Mouse (Mus musculus) 416B (cell line): ENCODE measurements around the gene Map2k4.
A peak's percentile ranks its signal among the peaks of the same experiment; 100 is the strongest.

Experiments used
- DNase-seq: peaks from one replicate; pipeline ENCODE4 v3.0.0; 2011; ENCODE audit warnings: low read depth

Map2k4 gene

DNA sequence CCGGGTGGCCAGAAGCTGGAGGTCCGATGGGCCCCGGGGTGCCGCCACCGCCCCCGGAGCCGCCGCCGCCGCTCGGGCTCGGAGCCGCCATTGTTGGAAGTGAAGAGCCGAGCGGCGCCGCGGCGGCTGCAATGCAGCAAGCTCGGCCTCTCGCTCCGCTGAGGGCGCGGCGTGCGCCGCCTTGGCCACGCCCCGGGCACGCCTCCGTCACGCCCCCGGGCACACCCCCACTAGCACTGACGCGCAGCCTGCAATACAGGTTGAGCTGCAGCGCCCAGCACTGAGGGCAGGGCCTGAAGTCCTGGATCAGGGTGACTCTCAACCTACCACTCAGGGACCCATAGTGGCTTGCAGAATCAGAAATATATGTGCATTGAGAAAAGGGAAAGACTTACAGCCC lies at the start of gene Map2k4:
Map2k4 (minus strand) TSS at position 144 of the 400 bp plus-strand sequence.
- peak; percentile 91 for DNase-seq

DNA sequence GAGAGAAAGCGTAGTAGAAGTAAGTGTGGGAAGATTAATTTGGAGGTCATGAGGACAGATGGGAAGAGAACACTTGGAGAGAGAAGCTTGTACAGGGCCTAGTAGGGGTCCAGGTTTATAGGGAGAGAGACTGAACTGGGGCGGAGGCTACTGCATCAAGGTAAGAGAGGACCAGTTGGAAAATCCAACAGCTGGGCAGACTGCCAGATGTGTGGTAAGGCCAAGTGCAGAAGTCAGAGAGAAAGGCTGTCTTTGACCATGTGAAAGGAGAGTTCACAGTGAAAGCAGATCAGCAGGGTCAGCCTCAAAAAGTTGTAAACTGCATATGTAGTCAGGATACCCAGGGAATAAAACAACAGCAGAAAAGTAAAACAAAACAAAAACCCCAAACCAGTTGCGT lies 36.5 kb upstream of the Map2k4 start:
- DNase-seq: peak; percentile 17

DNA sequence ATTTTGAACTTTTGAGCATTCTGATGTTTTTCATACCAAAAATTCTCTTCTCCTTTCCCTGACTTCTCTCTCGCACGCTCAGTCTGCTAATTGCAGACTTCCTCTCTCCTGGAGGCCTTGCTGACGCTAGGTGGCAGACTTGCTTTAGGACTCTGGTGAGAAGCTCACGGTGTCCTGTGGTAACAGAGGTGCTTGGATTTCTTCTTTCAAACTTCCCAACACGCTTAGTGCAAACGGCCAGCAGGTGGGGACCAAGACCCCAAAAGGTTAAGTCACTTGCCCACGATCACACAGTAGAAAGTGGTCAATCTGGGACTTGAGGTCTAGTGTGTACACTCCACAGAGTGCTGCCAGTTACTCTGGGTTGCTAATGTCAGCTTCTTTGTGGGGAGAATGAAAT lies 32.8 kb upstream of the Map2k4 start:
- DNase-seq: peak; percentile 69

DNA sequence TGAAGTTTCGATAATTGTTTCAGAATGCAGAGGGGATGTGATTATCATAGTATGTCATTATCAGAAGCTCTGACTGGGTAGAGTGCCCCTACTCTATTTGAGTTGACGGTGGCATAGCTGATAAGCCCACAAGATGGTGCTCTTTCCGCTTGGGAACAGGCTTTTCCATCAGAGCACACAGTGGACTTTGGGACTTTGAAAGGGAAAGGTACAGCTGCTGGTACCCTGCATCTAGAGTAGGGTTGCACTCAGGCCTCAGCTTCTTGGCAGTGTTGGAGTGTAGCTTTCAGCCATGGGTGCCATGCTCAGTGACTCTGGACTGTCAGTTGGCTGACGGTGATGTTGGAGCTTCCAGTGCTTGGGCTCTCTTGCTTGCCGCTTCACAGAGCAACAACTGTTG lies 32.2 kb upstream of the Map2k4 start:
- DNase-seq: peak; percentile 10

DNA sequence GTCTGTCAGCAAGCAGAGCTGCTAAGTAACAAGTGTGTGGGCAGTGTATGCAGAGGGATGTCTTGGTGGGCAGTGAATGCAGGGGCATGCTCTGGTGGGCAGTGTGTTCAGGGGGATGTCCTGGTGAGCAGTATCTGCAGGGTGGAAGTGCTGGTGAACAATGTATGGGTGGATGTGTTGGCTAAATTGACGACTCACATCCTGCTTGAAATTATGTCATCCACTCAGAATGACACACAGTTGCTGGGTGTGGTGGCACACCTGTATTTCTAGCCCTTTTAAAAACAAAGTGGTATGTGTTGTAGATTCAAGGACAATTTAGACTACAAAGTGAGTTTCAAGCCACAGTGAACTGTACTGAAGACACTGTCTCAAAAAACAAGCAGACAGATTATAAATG lies 30.1 kb upstream of the Map2k4 start:
- DNase-seq: no peak

DNA sequence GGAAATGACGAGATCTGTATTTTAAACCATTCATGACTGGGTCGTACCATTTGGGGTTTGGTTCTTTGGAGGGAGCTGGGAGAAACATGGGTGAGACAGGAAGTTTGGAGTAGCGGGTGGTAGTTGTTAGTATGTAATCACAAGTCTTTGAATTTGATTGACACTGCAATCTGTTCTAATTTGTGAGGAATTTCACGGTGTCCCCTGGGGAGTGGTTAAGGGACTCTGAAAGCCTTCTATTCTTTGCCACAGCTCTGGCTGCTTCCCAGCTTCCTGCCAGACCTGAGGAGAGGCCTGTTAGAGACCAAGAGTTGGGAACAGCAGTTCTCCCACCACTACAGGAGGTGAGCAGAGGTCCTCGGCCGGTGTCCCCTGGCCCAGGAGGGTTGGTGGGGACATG lies 28.1 kb upstream of the Map2k4 start:
- no peak for DNase-seq

DNA sequence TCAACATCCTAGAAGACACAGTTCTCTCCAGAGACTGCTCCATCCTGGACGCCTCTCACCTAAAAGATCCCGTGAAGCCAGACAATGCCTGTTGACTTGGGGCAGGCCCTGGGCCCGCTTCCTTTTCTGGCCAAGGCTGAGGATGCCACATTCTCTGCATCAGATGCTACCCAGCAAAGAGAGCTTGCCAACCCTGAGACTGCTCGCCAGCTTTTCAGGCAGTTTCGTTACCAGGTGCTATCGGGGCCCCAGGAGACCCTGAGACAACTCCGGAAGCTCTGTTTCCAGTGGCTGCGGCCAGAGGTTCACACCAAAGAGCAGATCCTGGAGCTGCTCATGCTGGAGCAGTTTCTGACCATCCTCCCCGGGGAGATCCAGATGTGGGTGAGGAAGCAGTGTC lies 26.3 kb upstream of the Map2k4 start:
- no peak for DNase-seq

DNA sequence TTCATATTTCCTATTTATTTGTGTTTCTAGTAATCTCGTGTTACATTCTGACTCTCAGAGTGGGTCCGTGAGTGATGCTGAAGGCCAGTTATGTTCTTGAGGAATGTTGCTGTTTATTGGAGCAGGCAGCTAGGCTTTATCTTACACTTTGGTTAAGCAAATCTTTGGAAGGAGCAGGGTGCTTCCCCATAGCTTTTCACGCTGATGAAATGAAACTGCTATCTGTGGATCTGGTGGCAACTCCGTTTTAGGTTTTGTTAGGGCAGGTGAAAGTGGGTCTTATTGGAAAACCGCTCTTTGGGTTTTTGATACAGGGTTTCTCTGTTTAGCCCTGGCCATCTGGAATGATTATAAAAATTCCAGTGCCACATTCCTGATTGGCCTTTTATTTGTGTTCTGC lies 24.0 kb upstream of the Map2k4 start:
- no peak for DNase-seq

DNA sequence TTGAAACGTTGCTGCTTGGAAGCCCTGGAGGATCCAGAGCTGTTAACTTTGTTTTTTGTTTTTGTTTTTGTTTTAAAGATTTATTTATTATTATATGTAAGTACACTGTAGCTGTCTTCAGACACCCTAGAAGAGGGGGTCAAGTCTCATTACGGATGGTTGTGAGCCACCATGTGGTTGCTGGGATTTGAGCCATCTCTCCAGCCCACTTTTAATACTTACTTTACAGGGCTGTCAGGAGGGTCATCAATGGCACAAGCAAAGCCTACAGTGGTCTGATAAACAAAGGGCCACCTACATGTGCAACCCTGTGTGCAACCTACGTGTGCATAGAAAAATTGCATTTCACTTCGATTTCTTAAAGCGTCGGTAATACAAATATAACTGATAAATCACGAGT lies 19.5 kb upstream of the Map2k4 start:
- DNase-seq: no peak

DNA sequence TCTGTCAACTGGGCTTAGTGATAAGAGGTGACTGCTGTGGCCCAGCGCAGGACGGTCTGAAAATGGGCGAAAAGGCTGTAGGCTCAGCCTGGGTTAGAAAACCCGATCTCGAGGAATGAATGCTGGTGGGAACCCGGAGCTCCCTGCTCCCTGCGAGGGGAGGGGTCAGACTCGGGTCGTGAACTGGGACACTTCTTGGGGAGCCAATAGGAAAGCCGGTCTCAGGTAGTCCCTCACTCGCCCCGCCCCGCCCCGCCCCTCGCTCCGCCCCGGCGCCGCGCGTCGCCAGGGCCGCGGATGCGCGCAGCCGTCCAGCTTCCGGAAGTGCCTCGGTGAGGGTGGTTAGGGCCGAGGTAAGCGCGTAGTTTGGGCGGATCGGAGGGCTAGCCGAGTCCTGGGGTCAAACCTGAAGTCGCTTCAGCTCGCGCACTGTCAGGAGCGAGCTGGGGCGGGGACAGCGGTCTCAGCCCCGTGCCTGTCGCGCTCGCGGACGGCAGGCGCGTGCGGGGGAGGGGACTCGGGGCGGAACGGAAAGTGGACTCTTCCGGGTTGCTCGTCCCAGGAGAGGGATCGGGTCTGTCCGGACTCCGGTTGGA lies 18.9 kb upstream of the Map2k4 start, which contains the start of gene Zkscan6:
Zkscan6 (plus strand) TSS at position 267 of the 596 bp plus-strand sequence.
- DNase-seq: peak; percentile 92

DNA sequence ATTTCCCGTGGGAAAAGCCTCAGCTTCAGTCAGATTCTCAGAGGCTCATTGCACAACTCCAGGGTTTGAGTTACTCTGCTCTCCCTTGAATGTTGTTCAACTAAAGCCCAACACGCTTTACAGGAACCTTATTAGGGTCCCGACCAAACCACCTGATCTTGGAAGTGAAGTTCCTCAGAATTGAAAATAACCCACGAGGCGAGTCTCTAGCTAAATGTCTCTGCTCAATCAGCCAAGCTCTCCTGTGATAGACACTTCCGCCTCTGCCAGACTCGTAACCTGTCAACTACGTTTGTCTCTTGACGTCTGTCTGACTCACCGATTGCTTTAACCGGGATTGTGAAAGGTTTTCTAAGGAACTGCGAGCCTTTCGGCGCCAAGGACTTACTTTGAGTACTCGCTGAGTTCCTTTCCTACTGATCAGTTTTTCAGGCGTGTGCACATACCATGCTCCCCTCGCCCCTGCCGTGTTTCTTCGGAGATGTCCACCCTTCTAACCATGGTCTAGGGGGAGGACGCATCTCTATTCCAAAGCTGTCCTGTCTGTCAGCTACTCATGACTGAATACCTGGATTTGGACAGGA lies 18.3 kb upstream of the Map2k4 start:
- peak; percentile 92 for DNase-seq

DNA sequence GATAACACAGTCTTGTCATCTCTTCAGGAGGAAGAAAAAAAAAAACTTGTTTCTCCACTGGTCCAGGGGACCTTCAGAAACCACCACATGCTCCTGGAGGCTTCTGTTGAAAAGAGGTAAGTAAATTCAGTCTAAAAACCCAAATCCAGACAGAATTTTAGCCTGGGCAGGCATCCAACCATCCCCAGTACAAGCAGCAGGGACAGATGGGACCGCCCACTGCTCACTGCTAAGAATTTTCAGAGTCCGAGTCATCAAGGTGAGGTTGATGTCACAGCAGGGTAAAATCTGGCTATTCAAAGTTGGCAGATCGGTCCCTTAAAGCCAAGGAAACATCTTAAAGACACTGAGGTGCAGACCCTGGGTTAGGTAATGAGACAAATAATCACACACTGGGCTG lies 13.8 kb upstream of the Map2k4 start:
- DNase-seq: no peak

DNA sequence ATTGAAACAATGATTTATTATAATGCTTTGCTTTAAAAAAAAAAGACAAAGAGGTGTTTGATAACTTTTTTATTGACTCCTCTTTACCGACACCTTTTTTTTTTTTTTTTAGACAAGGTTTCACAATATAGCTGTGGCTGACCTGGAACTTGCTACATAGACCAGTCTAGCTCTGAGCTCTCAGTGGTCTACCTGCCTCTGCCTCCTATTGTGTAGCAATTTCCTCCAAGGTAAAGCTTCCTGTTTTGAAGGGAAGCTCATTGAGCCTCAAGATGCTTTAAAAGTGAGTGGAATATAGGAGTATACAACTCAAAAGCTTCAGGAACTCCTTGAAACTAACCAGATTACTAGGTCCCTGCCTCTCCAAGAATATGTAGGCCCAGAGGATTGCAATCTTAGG lies 7.8 kb upstream of the Map2k4 start:
- peak; percentile 52 for DNase-seq

DNA sequence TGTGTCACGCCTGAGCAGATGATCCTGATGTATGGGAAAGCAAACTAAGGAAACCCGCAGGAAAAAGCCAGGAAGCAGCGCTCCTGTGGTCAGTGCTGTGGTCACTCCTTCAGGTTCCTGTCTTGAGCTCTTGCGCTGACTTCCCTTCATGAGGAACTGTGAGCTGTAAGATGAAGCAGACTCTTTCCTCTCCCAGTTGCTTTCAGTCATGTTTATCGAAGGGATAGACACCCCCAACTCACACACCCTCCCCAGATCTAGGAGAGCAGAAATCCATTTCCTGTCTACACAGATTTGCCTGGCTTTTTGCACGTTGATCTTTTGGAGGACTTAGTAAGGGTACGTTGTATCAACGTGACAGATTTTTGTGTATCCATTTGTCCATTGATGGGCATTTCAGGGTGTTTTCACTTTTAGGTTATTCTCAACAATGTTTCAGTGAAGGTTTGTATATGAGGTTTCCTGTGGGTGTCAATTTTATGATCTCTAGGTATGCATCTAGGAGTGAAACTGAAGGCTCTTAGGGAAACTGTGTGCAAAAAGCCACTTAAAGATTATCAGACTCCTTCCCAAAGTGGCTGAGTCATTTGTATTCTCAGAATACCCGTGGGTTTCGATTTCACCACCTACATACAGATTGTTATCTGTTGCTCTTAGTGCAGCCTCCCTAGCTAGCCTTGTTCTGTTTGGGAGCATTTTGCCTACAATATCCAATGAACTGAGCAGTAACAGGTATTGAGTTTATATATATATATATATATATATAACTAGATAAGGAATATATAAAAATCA lies 6.5 kb upstream of the Map2k4 start:
- peak; percentile 84 for DNase-seq

DNA sequence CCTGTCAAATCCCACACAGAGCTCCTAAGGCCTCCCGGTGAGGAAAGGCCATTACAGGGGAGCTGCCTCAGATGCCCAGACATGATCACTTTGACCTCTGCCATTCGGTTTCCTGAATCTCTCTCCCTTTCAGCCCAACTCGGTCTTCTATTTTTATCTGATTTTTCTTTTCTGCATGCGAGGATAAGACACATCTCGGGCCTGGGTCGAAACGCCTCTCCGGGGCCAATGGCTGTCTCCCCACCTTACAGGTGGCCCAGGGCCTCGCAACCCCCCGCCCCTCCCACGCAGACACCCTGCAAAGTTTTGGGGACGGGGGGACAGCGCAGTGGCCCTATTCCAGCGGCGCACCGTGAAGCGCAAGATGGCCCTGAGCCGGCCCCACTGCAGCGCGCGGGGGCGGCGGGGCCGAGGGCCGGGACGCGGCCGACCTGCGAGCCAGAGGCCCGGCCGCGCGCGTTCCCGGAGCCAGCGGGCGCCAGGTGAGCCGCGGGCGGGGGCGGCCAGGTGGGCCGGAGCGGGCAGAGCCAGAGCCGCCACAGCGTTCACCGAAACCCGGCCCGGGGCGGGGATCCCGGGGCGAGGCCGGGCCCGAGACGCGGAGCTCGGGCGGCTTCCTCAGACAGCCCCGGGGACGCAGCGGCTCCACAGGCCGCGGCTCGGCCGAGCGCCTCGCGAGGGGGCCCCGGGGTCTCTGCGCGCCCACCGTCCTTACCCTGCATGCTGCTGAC lies 511 bp downstream of the Map2k4 start:
- peak; percentile 44 for DNase-seq

DNA sequence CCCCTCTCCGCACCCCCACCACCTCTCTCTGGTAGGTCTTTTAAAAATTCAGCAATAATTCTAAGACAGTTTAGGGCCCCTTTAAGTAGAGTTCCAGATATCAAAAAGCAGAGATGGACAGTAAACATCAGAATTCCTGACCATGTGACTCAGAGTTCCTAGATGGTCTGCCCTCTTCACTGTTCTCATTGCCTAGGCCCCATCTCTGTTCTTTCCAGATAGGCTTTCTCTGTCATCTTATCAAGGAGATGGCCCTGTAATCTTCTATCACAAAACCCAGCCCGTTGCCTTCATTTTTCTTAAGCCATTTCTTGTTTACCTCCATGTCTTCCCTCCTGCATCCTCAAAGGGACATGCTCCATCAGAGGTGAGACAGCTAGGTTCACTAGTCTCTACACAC lies 1.9 kb downstream of the Map2k4 start:
- DNase-seq: no peak

DNA sequence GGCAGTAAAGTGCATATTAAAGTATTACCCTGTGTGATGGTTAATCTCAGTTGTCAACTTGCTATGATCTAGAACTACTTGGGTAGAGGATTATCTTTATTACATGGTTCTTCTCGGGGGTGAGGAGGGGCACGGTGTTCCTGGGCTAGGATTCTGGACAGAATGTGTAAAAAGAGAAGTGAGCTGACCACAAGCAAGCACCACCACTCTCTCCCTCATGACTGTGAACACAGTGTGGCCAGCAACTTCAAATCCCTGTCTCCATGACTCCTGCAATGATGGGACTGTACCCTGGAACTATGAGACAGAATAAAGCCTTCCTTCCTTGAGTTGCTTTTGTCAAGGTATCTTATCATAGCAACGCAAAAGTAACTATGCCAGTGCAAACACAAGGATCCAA lies 6.5 kb downstream of the Map2k4 start:
- DNase-seq: no peak

DNA sequence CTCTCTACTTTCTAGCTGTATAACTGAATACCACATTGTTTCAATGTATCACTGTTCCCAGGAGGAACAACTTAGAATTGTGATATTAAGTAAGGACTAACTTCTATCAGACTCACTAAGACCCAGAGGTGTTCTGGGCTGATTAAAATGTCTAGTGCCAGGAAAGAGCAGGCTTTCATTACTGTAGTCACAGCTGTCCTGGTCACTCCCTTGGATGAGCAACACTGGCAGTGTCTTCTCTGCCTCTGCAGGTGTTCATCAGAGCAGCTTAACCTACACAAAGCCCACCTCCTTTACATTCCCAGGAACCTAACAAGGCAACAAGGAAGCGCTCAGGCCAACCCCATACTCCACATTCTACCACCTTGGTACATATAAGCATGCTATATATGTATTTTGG lies 8.5 kb downstream of the Map2k4 start:
- DNase-seq: no peak

DNA sequence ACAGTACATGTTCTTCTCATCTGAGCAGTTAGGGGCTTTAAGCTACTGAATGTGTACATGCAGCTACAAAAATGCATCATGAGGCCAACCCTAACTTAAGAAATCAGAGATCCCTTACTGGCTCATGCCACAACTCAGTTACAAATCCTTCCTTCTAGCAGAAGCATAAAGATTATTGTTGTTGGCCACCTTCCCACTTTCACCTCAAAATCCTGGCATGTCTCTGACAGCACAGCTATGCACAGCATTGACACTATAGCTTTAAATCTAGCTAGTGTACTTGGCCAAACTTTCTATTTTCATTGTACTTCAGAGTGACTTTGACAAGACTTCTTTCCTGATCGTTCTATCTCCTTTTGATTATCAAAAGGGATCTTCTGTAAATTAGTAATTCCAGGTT lies 9.0 kb downstream of the Map2k4 start:
- peak; percentile 73 for DNase-seq

DNA sequence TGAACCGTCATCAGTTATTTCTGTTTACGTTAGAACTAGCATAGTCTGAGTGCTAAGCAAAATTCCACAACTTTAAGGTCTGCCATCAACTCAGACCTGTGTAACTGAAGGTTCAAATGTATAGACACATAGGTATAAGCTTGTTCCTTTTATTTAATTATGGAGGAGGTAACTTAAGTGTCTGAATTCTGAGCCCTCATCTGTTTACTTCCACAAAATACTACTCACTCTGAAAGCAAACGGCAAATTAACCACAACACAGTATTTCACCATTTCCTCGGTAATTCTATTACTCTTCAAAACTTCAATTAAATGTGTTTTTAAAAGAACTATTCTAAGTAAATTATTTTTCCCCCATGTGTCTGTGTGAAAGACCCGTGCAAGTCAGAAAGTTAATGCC lies 10.3 kb downstream of the Map2k4 start:
- DNase-seq: peak; percentile 27

DNA sequence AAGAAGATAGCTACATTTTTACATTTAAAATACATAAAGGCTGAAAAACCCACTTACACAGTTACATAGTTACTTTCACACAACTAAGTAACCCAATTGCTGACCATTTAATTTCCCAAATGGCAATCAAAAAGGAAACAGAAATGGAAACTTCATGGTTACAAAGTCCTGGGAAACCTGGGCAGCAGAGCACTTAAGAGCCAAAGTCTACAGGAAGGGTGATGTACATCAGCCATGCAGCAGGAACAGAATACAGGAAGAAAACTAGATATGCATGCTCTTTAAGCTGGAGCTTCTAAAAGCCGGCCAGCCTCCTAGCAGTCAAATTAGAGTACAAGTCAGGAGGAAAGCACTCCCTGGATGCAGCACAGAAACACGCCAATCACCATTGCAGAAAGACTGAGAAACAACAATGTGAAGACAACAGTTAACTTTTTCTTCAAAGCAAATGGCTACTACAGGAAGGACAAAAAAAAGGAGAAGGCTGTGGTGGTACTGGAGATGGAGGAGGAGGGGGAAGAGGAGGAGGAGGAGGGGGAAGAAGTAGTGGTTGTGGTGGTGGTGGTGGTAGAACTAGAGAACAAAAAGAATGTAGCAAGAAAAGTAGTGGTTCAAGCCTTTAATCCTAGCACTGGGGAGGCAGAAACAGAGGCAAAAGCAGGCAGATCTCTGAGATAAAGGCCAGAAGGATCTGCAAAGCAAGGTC lies 11.0 kb downstream of the Map2k4 start:
- peak; percentile 56 for DNase-seq
